Mouse (Mus musculus): ENCODE data around the gene Rps25.

- TF ChIP-seq CTCF (IDR thresholded peaks at IDR 0.05; ENCODE audit: low read depth) (no peak), EP300 (optimal IDR thresholded peaks at IDR 0.05) (no peak)
Measured at GRCm38 (mm10) chr9:44387221-44387620, 19.7 kb upstream of the Rps25 start.
